Mouse (Mus musculus): ENCODE measurements at regions not wholly inside any gene's neighbourhood (a gene's known extent, or its start where the extent isn't known, plus 50 kb on each side); places are given as distances from the start of the nearest gene placed in this dataset.

DNA sequence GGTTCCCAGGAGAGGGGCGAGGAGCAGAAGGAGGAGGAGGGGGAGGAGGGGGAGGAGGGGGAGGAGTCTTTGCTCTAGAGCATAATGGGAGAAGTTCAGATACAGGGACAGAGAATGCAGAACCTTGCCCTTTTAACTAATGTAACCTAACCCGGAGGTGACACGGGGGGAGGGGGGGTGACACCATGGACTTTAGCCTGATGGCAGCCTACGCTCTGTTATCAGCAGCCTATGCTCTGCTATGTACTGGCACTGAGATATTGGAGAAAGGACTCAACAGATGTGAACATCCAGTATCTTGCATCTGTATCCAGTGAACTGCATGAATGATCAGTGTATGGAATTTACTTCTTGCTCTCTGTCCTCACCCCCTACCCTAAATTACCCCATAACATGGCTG is 77.7 kb upstream of the S1pr1 start:
- TF ChIP-seq CTCF (IDR thresholded peaks at IDR 0.05; ENCODE audit: low read depth, low read length), result no peak
- no peak for TF ChIP-seq POLR2A (IDR thresholded peaks at IDR 0.05; ENCODE audit: borderline replicate concordance, low read depth, low read length)

Measured in bone marrow macrophage, adult 2 months (primary cell).